19 mouse cellular contexts compared by ENCODE assay signal in the genomic region with DNA sequence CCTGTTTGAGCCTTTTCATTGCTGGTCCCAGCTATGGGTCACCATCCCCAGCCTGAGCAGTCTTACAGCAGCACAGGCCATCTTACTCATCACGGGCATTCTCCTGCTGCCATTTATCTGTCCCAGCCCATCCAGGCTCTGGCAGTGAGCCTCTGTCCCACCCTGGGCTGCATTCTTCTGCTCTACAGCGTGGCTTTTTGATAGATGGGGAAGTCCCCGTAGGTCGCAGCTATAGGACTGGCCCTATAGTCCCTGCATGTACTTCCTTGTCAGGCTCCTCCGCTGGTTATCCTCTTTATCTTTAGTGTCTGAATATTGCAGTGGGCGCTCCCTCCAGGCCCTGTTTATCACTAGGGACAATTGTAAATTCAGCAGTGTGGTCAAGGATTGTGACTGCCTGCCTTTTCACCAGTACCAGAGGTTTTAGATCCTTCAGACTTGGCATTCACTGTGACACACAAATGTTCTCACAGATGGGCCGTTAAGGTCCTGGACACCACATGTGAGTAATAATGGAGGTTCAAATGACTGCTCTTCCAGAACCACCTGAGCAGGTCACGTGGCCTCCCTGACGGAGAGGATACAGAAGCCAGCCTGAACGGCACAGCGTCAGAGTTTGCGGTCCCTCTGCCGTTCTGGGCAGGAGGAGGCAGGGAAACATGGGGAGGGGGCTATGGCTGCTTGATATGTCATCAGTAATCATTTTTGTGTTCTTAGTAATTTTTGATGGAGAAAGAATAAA.
"Had no signal": no experiment of that assay in that cellular context is flagged by ENCODE, and none has a peak within 500 bp of the region (broad histone marks: within the 10 kb centered on the region; RNA-seq: fewer than 3 reads in every experiment).

No protein-coding gene starts in this region.

- H3K9me3 ChIP-seq: lung, embryonic 15.5 days; megakaryocyte, embryonic 14.5 days; midbrain, embryonic 10.5 days; midbrain, embryonic 12.5 days; neural tube, embryonic 13.5 days; stomach, embryonic 15.5 days had no signal

- H3K27ac ChIP-seq: lung, embryonic 15.5 days; macrophage; midbrain, embryonic 10.5 days; midbrain, embryonic 12.5 days; neural tube, embryonic 13.5 days; stomach, embryonic 15.5 days; stomach, postnatal 0 days had no signal

- ATAC-seq: liver, postnatal 0 days; lung, postnatal 0 days; midbrain, embryonic 16.5 days had no signal

- H3K4me1 ChIP-seq: megakaryocyte, embryonic 14.5 days; midbrain, embryonic 10.5 days; midbrain, embryonic 12.5 days; neural tube, embryonic 13.5 days; stomach, embryonic 15.5 days had no signal

- H3K4me3 ChIP-seq: lung, embryonic 15.5 days; megakaryocyte, embryonic 14.5 days; midbrain, embryonic 10.5 days; midbrain, embryonic 12.5 days; myocyte; neural tube, embryonic 13.5 days; stomach, embryonic 15.5 days had no signal

- H3K4me2 ChIP-seq: lung, embryonic 15.5 days; midbrain, embryonic 12.5 days; neural tube, embryonic 13.5 days; stomach, embryonic 15.5 days had no signal

- H3K9ac ChIP-seq: liver, postnatal 0 days; lung, embryonic 15.5 days; midbrain, embryonic 12.5 days; neural tube, embryonic 13.5 days; stomach, embryonic 15.5 days had no signal

- H3K27me3 ChIP-seq: lung, embryonic 15.5 days; megakaryocyte, embryonic 14.5 days; midbrain, embryonic 12.5 days; neural tube, embryonic 13.5 days; stomach, embryonic 15.5 days had no signal

- DNase-seq: liver, postnatal 0 days; lung, adult 2 months; lung, postnatal 14 days; lung, postnatal 36 days; midbrain, embryonic 14.5 days; right cerebral cortex, postnatal 14 days; thymus, adult 2 months; thymus, postnatal 36 days had no signal
